In genomic region chr1:179844894-179845293, GRCm38 (mm10) we compare ENCODE assay signal across 8 mouse cellular contexts. TPM values are rescaled to one million over a fixed set of nuclear protein-coding genes. Genes with fewer than 3 reads are reported as not detected.
DNase-seq lines count a peak whose midpoint lies in the region; ATAC-seq and TF ChIP-seq lines count a peak whose summit lies in the region.
"Had no signal": no experiment of that assay in that cellular context is flagged by ENCODE, and none has a peak within 500 bp of the region (broad histone marks: within the 10 kb centered on the region; RNA-seq: fewer than 3 reads in every experiment).

No protein-coding gene starts in this region.

- whole genome bisulfite sequencing in forebrain, postnatal 0 days, result 23% methylated on average over 5 of the region's 5 CpGs
- 21% methylated on average over 5 of the region's 5 CpGs for WGBS in small intestine, adult 2 months

- DNase-seq in Muller cell, postnatal 12 days (ENCODE audit: inconsistent ontology term), result peak; percentile 25
- peak; percentile 82 for DNase-seq in c-Kit-positive CD71-positive TER-119-negative erythroid progenitor cells, embryonic 14.5 days (ENCODE audit: low read depth)
- DNase-seq in forebrain, postnatal 0 days, result peak; percentile 35
- DNase-seq in left cerebral cortex, adult 18-20 months (ENCODE audit: low spot score in 2 of 2), result peak; percentile 59 to 69

- H3K4me2 ChIP-seq in forebrain, postnatal 0 days (ENCODE audit: low read depth), result no peak overlapping the region

- no peaks in the 10 kb centered on the region for H3K36me3 ChIP-seq in forebrain, postnatal 0 days (ENCODE audit: insufficient read depth)
- no peaks in the 10 kb centered on the region for H3K36me3 ChIP-seq in small intestine, adult 2 months (ENCODE audit: control insufficient read depth, insufficient read depth, low read length)

- no peaks in the 10 kb centered on the region for H3K9me3 ChIP-seq in forebrain, postnatal 0 days (ENCODE audit: low read length)

- no peaks in the 10 kb centered on the region for H3K27me3 ChIP-seq in forebrain, postnatal 0 days (ENCODE audit: insufficient read depth, low read length)
- H3K27me3 ChIP-seq in small intestine, adult 2 months (ENCODE audit: control insufficient read depth, insufficient read depth, low read length), result no peaks in the 10 kb centered on the region

- H3K4me3 ChIP-seq in forebrain, postnatal 0 days (ENCODE audit: low read depth, low read length), result no peak overlapping the region
- H3K4me3 ChIP-seq in small intestine, adult 2 months (ENCODE audit: low read depth, low read length), result no peak overlapping the region

- H3K27ac ChIP-seq in forebrain, postnatal 0 days (ENCODE audit: low read depth, low read length), result no peak overlapping the region
- no peak overlapping the region for H3K27ac ChIP-seq in small intestine, adult 2 months (ENCODE audit: insufficient read depth, low read depth, low read length)
- H3K27ac ChIP-seq: macrophage had no signal

- H3K9ac ChIP-seq in forebrain, postnatal 0 days, result no peak overlapping the region

- peak; percentile 58 for ATAC-seq in forebrain, postnatal 0 days
- peak; percentile 68 to 77 for ATAC-seq in hematopoietic stem cell, adult 5-6 weeks (replicated peaks in 1 of 2; ENCODE audit: insufficient read depth in 1 of 2, low FRiP score in 2 of 2, low TSS enrichment in 1 of 2, low read depth in 1 of 2, poor library complexity in 2 of 2, severe bottlenecking in 2 of 2)
- peak; percentile 86 for ATAC-seq in megakaryocyte progenitor cell, adult 5-6 weeks (replicated peaks; ENCODE audit: poor library complexity)

- H3K4me1 ChIP-seq in forebrain, postnatal 0 days (ENCODE audit: insufficient read depth), result no peaks in the 10 kb centered on the region
- peaks cover 3% of the 10 kb centered on the region; the same call in 1 of the 2 replicates for H3K4me1 ChIP-seq in small intestine, adult 2 months (ENCODE audit: control insufficient read depth, insufficient read depth, insufficient read length, low read length)

- TF ChIP-seq POLR2A in small intestine, adult 2 months (IDR thresholded peaks at IDR 0.05; ENCODE audit: low read depth, low read length), result no peak

- peak; percentile 59 for TF ChIP-seq CTCF in forebrain, postnatal 0 days (IDR thresholded peaks at IDR 0.05; ENCODE audit: low read depth)
- peak; percentile 49; the same call in 1 of the 2 replicates for TF ChIP-seq CTCF in small intestine, adult 2 months (IDR thresholded peaks at IDR 0.05; ENCODE audit: extremely low read depth, insufficient read length, insufficient replicate concordance, low read depth, low read length)

RNA-seq across cellular contexts. Expression of gene Ahctf1, which starts 41.4 kb away (rescaled TPM):
- total RNA-seq in forebrain, postnatal 0 days (2014; rRNA removed), result 35.2 and 41.8 TPM in 2 replicates
- 5.2 and 8.0 TPM in 2 replicates for polyA plus RNA-seq in forebrain, postnatal 0 days (2015; fragmentation: Nextera tagmentation; extraction: Ambion mirVana)
- 121 and 125 TPM in 2 replicates for total RNA-seq in hematopoietic stem cell, adult 5-6 weeks (2017)
- 10 to 100 TPM; 35.8 to 37.2 TPM for total RNA-seq in left cerebral cortex, adult 18-20 months (2021)
- 60.7 and 77.0 TPM in 2 replicates for total RNA-seq in megakaryocyte progenitor cell, adult 5-6 weeks (2015)
- 66.6 and 76.2 TPM in 2 replicates for total RNA-seq in megakaryocyte progenitor cell, adult 5-6 weeks (2017)
- 1.5 and 2.2 TPM in 2 replicates for polyA plus RNA-seq in small intestine, adult 2 months (2012; rRNA removed)

RNA-seq across cellular contexts. Expression of gene Gm10518, which starts 41.7 kb away (rescaled TPM):
- total RNA-seq in forebrain, postnatal 0 days (2014; rRNA removed), result not detected in 2 replicates
- not detected in 2 replicates for polyA plus RNA-seq in forebrain, postnatal 0 days (2015; fragmentation: Nextera tagmentation; extraction: Ambion mirVana)
- total RNA-seq in hematopoietic stem cell, adult 5-6 weeks (2017), result 0.31 and 1.2 TPM in 2 replicates
- under 1 TPM in 1 of 2 experiments, not detected in 1; 0.26 TPM for total RNA-seq in left cerebral cortex, adult 18-20 months (2021)
- total RNA-seq in megakaryocyte progenitor cell, adult 5-6 weeks (2015), result 0.29 TPM in 1 of 2 replicates, not detected in the other
- total RNA-seq in megakaryocyte progenitor cell, adult 5-6 weeks (2017), result 0.88 TPM in 1 of 2 replicates, not detected in the other
- polyA plus RNA-seq in small intestine, adult 2 months (2012; rRNA removed), result not detected in 2 replicates
- polyA plus RNA-seq: macrophage had no signal

Comparison
In these comparisons a context has a peak if more than half of its experiments do, and no peak if none do; other contexts are left out.
1. DNase-seq: peak in every context shown above with its lines; median percentile 82 in c-Kit-positive CD71-positive TER-119-negative erythroid progenitor cells, embryonic 14.5 days; 64 in left cerebral cortex, adult 18-20 months; 35 in forebrain, postnatal 0 days; 25 in Muller cell, postnatal 12 days.